ENCODE assay signal across 18 mouse cellular contexts in genomic region chr13:98005611-98006218, GRCm38 (mm10).
DNase-seq lines count a peak whose midpoint lies in the region; ATAC-seq and TF ChIP-seq lines count a peak whose summit lies in the region.
"Had no signal": no experiment of that assay in that cellular context is flagged by ENCODE, and none has a peak within 500 bp of the region (broad histone marks: within the 10 kb centered on the region; RNA-seq: fewer than 3 reads in every experiment).

No protein-coding gene starts in this region.

- no peak for TF ChIP-seq POLR2A in lung, adult 2 months (IDR thresholded peaks at IDR 0.05; ENCODE audit: borderline replicate concordance, extremely low read depth, low read depth, low read length)

- no peak for ATAC-seq in forebrain, embryonic 14.5 days
- ATAC-seq in hindbrain, embryonic 15.5 days (ENCODE audit: low FRiP score, low read depth): no peak
- ATAC-seq: intestine, embryonic 15.5 days had no signal

- H3K36me3 ChIP-seq in forebrain, embryonic 14.5 days (ENCODE audit: control insufficient read depth, insufficient read depth, low read length): no peaks in the 10 kb centered on the region
- no peaks in the 10 kb centered on the region for H3K36me3 ChIP-seq in forebrain, embryonic 10.5 days (replicated peaks)
- no peaks in the 10 kb centered on the region for H3K36me3 ChIP-seq in hindbrain, embryonic 15.5 days
- H3K36me3 ChIP-seq in hindbrain, embryonic 10.5 days: no peaks in the 10 kb centered on the region
- H3K36me3 ChIP-seq in midbrain, embryonic 10.5 days: no peaks in the 10 kb centered on the region
- H3K36me3 ChIP-seq: embryonic facial prominence, embryonic 10.5 days; heart, embryonic 15.5 days; intestine, embryonic 15.5 days had no signal

- 89% methylated on average over 5 of the region's 5 CpGs for WGBS in forebrain, embryonic 14.5 days
- WGBS in forebrain, embryonic 10.5 days: 93% methylated on average over 5 of the region's 5 CpGs
- 81% methylated on average over 5 of the region's 5 CpGs for WGBS in hindbrain, embryonic 15.5 days
- 85% methylated on average over 5 of the region's 5 CpGs for WGBS in hindbrain, embryonic 10.5 days
- WGBS in lung, adult 2 months: 66% methylated on average over 5 of the region's 5 CpGs
- WGBS in midbrain, embryonic 10.5 days: 86% methylated on average over 5 of the region's 5 CpGs

- H3K9me3 ChIP-seq in forebrain, embryonic 14.5 days (replicated peaks; ENCODE audit: control insufficient read depth, low read length): no peaks in the 10 kb centered on the region
- H3K9me3 ChIP-seq in forebrain, embryonic 10.5 days: no peaks in the 10 kb centered on the region
- no peaks in the 10 kb centered on the region for H3K9me3 ChIP-seq in hindbrain, embryonic 15.5 days
- H3K9me3 ChIP-seq in hindbrain, embryonic 10.5 days: no peaks in the 10 kb centered on the region
- H3K9me3 ChIP-seq in midbrain, embryonic 10.5 days (replicated peaks): no peaks in the 10 kb centered on the region
- H3K9me3 ChIP-seq: embryonic facial prominence, embryonic 10.5 days; heart, embryonic 15.5 days; intestine, embryonic 15.5 days had no signal

- H3K4me3 ChIP-seq in forebrain, embryonic 14.5 days (ENCODE audit: low read depth, low read length): no peak overlapping the region
- H3K4me3 ChIP-seq in forebrain, embryonic 10.5 days: no peak overlapping the region
- H3K4me3 ChIP-seq in hindbrain, embryonic 15.5 days: no peak overlapping the region
- no peak overlapping the region for H3K4me3 ChIP-seq in hindbrain, embryonic 10.5 days
- H3K4me3 ChIP-seq in lung, adult 2 months (replicated peaks; ENCODE audit: extremely low read depth, low read depth, low read length): no peak overlapping the region
- no peak overlapping the region for H3K4me3 ChIP-seq in midbrain, embryonic 10.5 days
- H3K4me3 ChIP-seq: embryonic facial prominence, embryonic 10.5 days; heart, embryonic 15.5 days; intestine, embryonic 15.5 days; layer of hippocampus, adult 2 months had no signal

- no peaks in the 10 kb centered on the region for H3K4me1 ChIP-seq in forebrain, embryonic 14.5 days (ENCODE audit: control insufficient read depth, insufficient read depth, low read length)
- peaks cover 7% of the 10 kb centered on the region; the same call in 1 of the 2 replicates for H3K4me1 ChIP-seq in forebrain, embryonic 10.5 days
- H3K4me1 ChIP-seq in hindbrain, embryonic 15.5 days (replicated peaks): no peaks in the 10 kb centered on the region
- H3K4me1 ChIP-seq in hindbrain, embryonic 10.5 days (replicated peaks): peaks cover 12% of the 10 kb centered on the region; the same call in 1 of the 2 replicates
- H3K4me1 ChIP-seq in lung, adult 2 months (ENCODE audit: control insufficient read depth, insufficient read depth, low read length): no peaks in the 10 kb centered on the region; the same call in 1 of the 2 replicates
- H3K4me1 ChIP-seq in midbrain, embryonic 10.5 days: peaks cover 13% of the 10 kb centered on the region; the same call in 1 of the 2 replicates
- H3K4me1 ChIP-seq: intestine, embryonic 15.5 days had no signal

- TF ChIP-seq CTCF in lung, adult 2 months (IDR thresholded peaks at IDR 0.05; ENCODE audit: insufficient read depth, low read length): no peak

- H3K27ac ChIP-seq in forebrain, embryonic 14.5 days (ENCODE audit: low read depth, low read length): peak overlapping the region; percentile 24; the same call in 1 of the 2 replicates
- no peak overlapping the region for H3K27ac ChIP-seq in forebrain, embryonic 10.5 days
- H3K27ac ChIP-seq in hindbrain, embryonic 15.5 days (replicated peaks): 0 out of 2 replicates have a peak overlapping the region, but pooled peaks have one; percentile 18
- no peak overlapping the region for H3K27ac ChIP-seq in hindbrain, embryonic 10.5 days
- no peak overlapping the region for H3K27ac ChIP-seq in midbrain, embryonic 10.5 days (replicated peaks)
- H3K27ac ChIP-seq: embryonic facial prominence, embryonic 10.5 days; heart, embryonic 15.5 days; intestine, embryonic 15.5 days; layer of hippocampus, adult 2 months; liver, embryonic 14.5 days had no signal

- no peaks in the 10 kb centered on the region for H3K27me3 ChIP-seq in forebrain, embryonic 14.5 days (replicated peaks; ENCODE audit: control insufficient read depth, insufficient read depth, low read length)
- H3K27me3 ChIP-seq in forebrain, embryonic 10.5 days (ENCODE audit: poor library complexity, severe bottlenecking): no peaks in the 10 kb centered on the region
- H3K27me3 ChIP-seq in hindbrain, embryonic 15.5 days: no peaks in the 10 kb centered on the region
- H3K27me3 ChIP-seq in hindbrain, embryonic 10.5 days (ENCODE audit: insufficient read depth, poor library complexity, severe bottlenecking): no peaks in the 10 kb centered on the region
- H3K27me3 ChIP-seq in midbrain, embryonic 10.5 days (ENCODE audit: low read depth, poor library complexity, severe bottlenecking): no peaks in the 10 kb centered on the region
- H3K27me3 ChIP-seq: CH12.LX; heart, embryonic 15.5 days; intestine, embryonic 15.5 days had no signal

- H3K4me2 ChIP-seq in forebrain, embryonic 14.5 days (ENCODE audit: low read length): no peak overlapping the region
- no peak overlapping the region for H3K4me2 ChIP-seq in hindbrain, embryonic 15.5 days
- H3K4me2 ChIP-seq: heart, embryonic 15.5 days; intestine, embryonic 15.5 days had no signal

- H3K9ac ChIP-seq in forebrain, embryonic 14.5 days (ENCODE audit: low read length): no peak overlapping the region
- no peak overlapping the region for H3K9ac ChIP-seq in hindbrain, embryonic 15.5 days
- H3K9ac ChIP-seq: heart, embryonic 15.5 days; intestine, embryonic 15.5 days; liver, embryonic 14.5 days had no signal

- no peak for DNase-seq in forebrain, embryonic 14.5 days (ENCODE audit: low spot score)
- no peak for DNase-seq in forebrain, embryonic 10.5 days (ENCODE audit: extremely low spot score, low spot score)
- no peak for DNase-seq in hindbrain, embryonic 10.5 days (ENCODE audit: low spot score)
- DNase-seq in lung, adult 2 months: peak; percentile 46
- DNase-seq in lung, postnatal 10 days: no peak
- peak; percentile 60 for DNase-seq in lung, postnatal 25 days (ENCODE audit: low spot score)
- DNase-seq in midbrain, embryonic 10.5 days (ENCODE audit: low spot score): no peak
- DNase-seq: cerebellum, adult 18-20 months; cerebellum, postnatal 36 days; heart, adult 18-20 months; retina, postnatal 1 day had no signal

Comparison
In these comparisons a context has a peak if more than half of its experiments do, and no peak if none do; other contexts are left out.
1. DNase-seq: peak in lung, adult 2 months (single experiment) and lung, postnatal 25 days (single experiment); none in forebrain, embryonic 14.5 days (single experiment), forebrain, embryonic 10.5 days (single experiment), hindbrain, embryonic 10.5 days (single experiment), lung, postnatal 10 days (single experiment) and midbrain, embryonic 10.5 days (single experiment).
2. H3K27ac ChIP-seq: peak in forebrain, embryonic 14.5 days (single experiment) and hindbrain, embryonic 15.5 days (single experiment); none in forebrain, embryonic 10.5 days (single experiment), hindbrain, embryonic 10.5 days (single experiment) and midbrain, embryonic 10.5 days (single experiment).